ENCODE assay signal across 25 mouse cellular contexts in genomic region chr10:28675337-28675736, GRCm38 (mm10). TPM values are rescaled to one million over a fixed set of nuclear protein-coding genes. Genes with fewer than 3 reads are reported as not detected.
DNase-seq lines count a peak whose midpoint lies in the region; ATAC-seq and TF ChIP-seq lines count a peak whose summit lies in the region.
"Had no signal": no experiment of that assay in that cellular context is flagged by ENCODE, and none has a peak within 500 bp of the region (broad histone marks: within the 10 kb centered on the region; RNA-seq: fewer than 3 reads in every experiment).

No protein-coding gene starts in this region.

- no peaks in the 10 kb centered on the region for H3K4me1 ChIP-seq in liver, adult 2 months (ENCODE audit: control insufficient read depth, insufficient read depth, low read length)
- H3K4me1 ChIP-seq: embryonic facial prominence, embryonic 10.5 days; embryonic facial prominence, embryonic 12.5 days; forebrain, embryonic 13.5 days; forebrain, embryonic 15.5 days had no signal

- TF ChIP-seq POLR2A in liver, adult 2 months (IDR thresholded peaks at IDR 0.05; ENCODE audit: extremely low read depth, insufficient read depth, low read length) = no peak

- no peaks in the 10 kb centered on the region for H3K36me3 ChIP-seq in liver, adult 2 months (ENCODE audit: control insufficient read depth, insufficient read depth, low read length)
- H3K36me3 ChIP-seq: embryonic facial prominence, embryonic 10.5 days; embryonic facial prominence, embryonic 12.5 days; forebrain, embryonic 15.5 days; G1E had no signal

- no peak overlapping the region for H3K9ac ChIP-seq in liver, adult 2 months (ENCODE audit: low read depth, low read length)
- H3K9ac ChIP-seq: embryonic facial prominence, embryonic 12.5 days; forebrain, embryonic 13.5 days; forebrain, embryonic 15.5 days; forebrain, postnatal 0 days had no signal

- WGBS in liver, adult 2 months = 85% methylated on average over 2 of the region's 2 CpGs

- no peaks in the 10 kb centered on the region for H3K27me3 ChIP-seq in liver, adult 2 months (ENCODE audit: control insufficient read depth, insufficient read depth, low read length)
- H3K27me3 ChIP-seq: CH12.LX; embryonic facial prominence, embryonic 12.5 days; forebrain, embryonic 13.5 days; forebrain, embryonic 15.5 days had no signal

- intact Hi-C loops in left cerebral cortex, adult 2 months (cut with DNase I) = no loop called here

- peak; percentile 81 for ATAC-seq in megakaryocyte progenitor cell, adult 5-6 weeks (replicated peaks; ENCODE audit: poor library complexity)
- ATAC-seq: forebrain, embryonic 13.5 days; forebrain, embryonic 15.5 days; forebrain, postnatal 0 days; Patski had no signal

- TF ChIP-seq CTCF in liver, adult 2 months (IDR thresholded peaks at IDR 0.05; ENCODE audit: low read depth, low read length) = no peak
- no peak for TF ChIP-seq CTCF in left cerebral cortex, adult 2 months (IDR thresholded peaks at IDR 0.05)

- H3K4me3 ChIP-seq in liver, adult 2 months (ENCODE audit: insufficient read depth, low read depth, low read length) = no peak overlapping the region
- H3K4me3 ChIP-seq in left cerebral cortex, adult 2 months = no peak overlapping the region
- H3K4me3 ChIP-seq: embryonic facial prominence, embryonic 10.5 days; embryonic facial prominence, embryonic 12.5 days; forebrain, embryonic 13.5 days; forebrain, embryonic 15.5 days had no signal

- no peak overlapping the region for H3K27ac ChIP-seq in liver, adult 2 months (replicated peaks; ENCODE audit: insufficient read depth, low read depth, low read length)
- no peak overlapping the region for H3K27ac ChIP-seq in left cerebral cortex, adult 2 months
- H3K27ac ChIP-seq: embryonic facial prominence, embryonic 10.5 days; embryonic facial prominence, embryonic 12.5 days; forebrain, embryonic 13.5 days; forebrain, embryonic 15.5 days had no signal

- H3K79me2 ChIP-seq in liver, adult 2 months (ENCODE audit: control insufficient read depth, insufficient read depth, low read length) = no peaks in the 10 kb centered on the region

- DNase-seq in liver, adult 2 months (ENCODE audit: extremely low read depth, low read depth, low spot score) = peak; percentile 34
- no peak for DNase-seq in liver
- DNase-seq in induced T-regulatory cell, adult 2 months (ENCODE audit: low read depth) = peak; percentile 40
- no peak for DNase-seq in adrenal gland, adult 2 months
- no peak for DNase-seq in left cerebral cortex, adult 2 months (ENCODE audit: extremely low spot score in 1 of 2, low spot score in 2 of 2)
- DNase-seq: adrenal gland, adult 8-10 months; adrenal gland, postnatal 14 days; adrenal gland, postnatal 36 days; B cell, adult 2 months; cerebellum, adult 11-12 months; cerebellum, adult 2 months; cerebellum, adult 9-10 months; cerebellum, postnatal 10 days; cerebellum, postnatal 25 days; forebrain, postnatal 0 days had no signal

RNA-seq across cellular contexts. Expression of gene Themis, which starts 7.2 kb away (rescaled TPM):
- 0.27 and 0.46 TPM in 2 replicates for total RNA-seq in liver, adult 2 months (2014; rRNA removed)
- 0.02 TPM in 1 of 2 replicates, not detected in the other for polyA plus RNA-seq in liver, adult 2 months (2012; rRNA removed)
- 0.05 and 0.24 TPM in 2 replicates for total RNA-seq in megakaryocyte progenitor cell, adult 5-6 weeks (2015)
- total RNA-seq in megakaryocyte progenitor cell, adult 5-6 weeks (2017) = 0.30 TPM in 1 of 2 replicates, not detected in the other
- total RNA-seq in adrenal gland, adult 2 months (2021) = not detected
- polyA plus RNA-seq in adrenal gland, adult 2 months (2012; rRNA removed) = not detected in 2 replicates
- total RNA-seq in left cerebral cortex, adult 2 months (2021) = not detected
- total RNA-seq: adrenal gland, postnatal 36 days; CH12.LX; forebrain, postnatal 0 days had no signal
- polyA plus RNA-seq: cerebellum, adult 2 months; cortical plate, adult 2 months; embryonic facial prominence, embryonic 10.5 days; embryonic facial prominence, embryonic 12.5 days; embryonic facial prominence, embryonic 14.5 days; forebrain, embryonic 13.5 days; forebrain, postnatal 0 days; G1E; Patski had no signal

Comparison
In these comparisons a context has a peak if more than half of its experiments do, and no peak if none do; other contexts are left out.
1. DNase-seq: peak in liver, adult 2 months (single experiment) and induced T-regulatory cell, adult 2 months (single experiment); none in liver (single experiment), adrenal gland, adult 2 months (single experiment) and left cerebral cortex, adult 2 months (0 of 2).